Mouse (Mus musculus) lung, postnatal 36 days (tissue): Measurements from ENCODE around the gene Zfp169.
"Not testable (repeated sequence)": the region's sequence is repeated elsewhere in the genome, so short reads cannot be mapped to it uniquely, and the experiment has no call there.

Experiments used
- DNase-seq: peaks from one replicate; pipeline ENCODE4 v3.0.0; 2022; ENCODE audit warnings: mixed read lengths

The Zfp169 gene

DNA sequence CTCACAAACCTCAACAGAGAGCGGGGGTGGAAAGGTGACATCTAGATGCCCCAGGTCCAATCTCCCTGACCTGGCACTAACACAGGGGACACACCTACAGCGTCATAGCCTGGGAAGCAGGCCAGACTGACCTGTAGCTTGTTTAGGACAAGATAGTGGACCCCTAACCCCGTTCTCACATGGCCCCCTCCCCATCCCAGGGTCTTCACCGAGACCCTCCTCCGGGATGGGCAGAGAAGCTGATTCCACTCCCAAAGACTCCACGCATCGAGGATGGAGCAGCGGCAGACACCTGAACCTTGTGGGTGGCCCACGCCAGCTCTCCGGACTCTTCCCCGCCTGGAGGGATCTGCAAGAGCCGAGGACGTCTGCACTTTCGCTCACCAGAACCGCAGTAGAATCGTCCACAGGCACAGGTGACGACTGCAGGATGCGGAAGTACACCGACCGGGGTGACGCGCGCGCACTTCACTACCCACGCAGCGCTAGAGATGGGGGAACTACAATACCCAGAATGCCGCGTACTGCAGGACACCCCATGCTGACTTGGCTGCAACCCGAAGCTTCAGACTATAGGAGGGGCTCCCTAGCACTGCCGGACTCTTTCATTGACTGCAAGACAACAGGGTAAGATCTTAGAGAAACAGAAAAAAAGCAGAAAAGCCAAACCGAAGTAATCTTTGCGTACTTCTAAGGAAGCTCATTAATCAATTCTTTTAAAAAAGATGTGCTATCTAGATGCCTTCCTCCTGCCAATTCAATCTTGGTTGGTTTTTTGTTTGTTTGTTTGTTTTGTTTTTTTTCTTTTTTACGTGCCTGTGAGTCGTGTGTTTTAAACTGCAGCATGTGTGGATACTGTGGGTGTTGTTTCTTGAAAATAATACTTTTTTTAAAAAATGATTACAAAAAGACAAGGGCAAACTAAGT, at the start of gene Zfp169, which contains the start of gene A830005F24Rik:
Gene Zfp169, minus strand, starts transcription at position 449 of the 927 bp plus-strand sequence.
Gene A830005F24Rik, plus strand, starts transcription at position 568 of the 927 bp plus-strand sequence.
- DNase-seq: peak; percentile 95

DNA sequence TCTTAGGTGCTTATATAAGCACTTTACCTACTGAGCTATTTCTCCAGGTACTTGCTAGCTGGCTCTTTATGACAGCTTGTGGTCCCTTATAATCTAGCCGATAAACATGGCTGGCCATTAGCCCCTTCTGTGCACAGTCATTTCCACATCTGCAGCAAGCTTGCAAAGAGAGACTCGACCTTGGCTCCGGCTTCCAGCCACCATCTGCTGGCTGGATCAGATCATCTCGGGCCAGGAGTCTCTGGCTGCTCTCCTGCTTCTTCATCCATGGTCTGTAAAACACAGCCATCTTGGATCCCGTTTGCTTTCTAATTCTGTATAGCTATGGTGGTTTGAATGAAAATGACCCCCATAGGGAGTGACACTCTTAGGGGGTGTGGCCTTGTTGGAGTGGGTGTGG, 49.1 kb upstream of the Zfp169 start:
- no peak for DNase-seq

DNA sequence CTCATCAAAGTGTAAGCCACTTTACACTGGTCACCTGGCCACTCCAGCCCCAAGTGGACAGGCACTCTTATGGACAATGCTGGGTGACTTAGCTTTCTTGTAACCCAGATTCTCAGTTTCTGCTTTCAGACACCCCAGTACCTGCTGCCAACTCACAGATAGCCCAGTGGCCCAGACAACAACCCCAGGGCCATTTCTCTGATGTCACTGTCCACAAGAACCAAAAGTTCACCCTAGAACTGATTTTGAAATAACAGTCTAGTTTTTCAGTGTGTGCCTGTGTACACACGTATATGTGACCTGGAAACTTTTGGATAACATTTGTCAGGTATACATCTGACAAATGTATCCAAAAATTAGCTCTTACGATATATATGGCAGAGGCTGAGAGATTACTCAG, 48.2 kb upstream of the Zfp169 start:
- no peak for DNase-seq

DNA sequence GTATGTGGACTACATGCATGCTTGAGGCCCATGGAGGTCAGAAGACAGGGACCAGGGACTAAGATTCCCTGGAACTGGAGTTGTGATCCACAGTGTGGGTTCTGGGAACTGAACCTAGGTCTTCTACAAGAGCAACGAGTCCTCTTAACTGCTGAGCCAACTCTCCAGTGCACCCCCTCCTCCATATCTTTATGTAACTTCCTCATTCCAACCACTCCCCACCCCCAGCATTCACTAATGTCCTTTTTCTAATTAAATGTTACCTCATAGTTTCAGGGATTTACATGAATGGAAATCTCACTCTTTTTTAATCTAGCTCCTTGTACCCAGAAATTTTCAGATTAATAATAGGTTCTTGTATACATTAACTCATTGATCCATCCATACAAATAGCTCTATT, 42.7 kb upstream of the Zfp169 start:
- DNase-seq: no peak

DNA sequence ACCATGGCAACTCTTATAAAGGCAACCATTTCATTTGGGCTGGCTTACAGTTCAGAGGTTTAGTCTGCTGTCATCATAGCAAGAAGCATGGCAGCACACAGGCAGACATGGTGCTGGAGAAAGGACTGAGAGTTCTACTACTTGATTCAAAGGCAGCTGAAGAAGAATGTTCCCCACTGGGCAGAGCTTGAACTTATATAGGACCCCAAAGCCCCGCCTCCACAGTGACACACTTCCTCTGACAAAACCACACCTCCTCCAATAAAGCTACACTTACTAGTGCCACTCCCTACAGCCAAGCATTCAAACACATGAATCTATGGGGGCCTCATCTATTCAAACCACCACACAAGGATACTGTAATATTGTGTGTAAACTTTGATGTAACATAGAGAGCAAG, 41.3 kb upstream of the Zfp169 start:
- no peak for DNase-seq

DNA sequence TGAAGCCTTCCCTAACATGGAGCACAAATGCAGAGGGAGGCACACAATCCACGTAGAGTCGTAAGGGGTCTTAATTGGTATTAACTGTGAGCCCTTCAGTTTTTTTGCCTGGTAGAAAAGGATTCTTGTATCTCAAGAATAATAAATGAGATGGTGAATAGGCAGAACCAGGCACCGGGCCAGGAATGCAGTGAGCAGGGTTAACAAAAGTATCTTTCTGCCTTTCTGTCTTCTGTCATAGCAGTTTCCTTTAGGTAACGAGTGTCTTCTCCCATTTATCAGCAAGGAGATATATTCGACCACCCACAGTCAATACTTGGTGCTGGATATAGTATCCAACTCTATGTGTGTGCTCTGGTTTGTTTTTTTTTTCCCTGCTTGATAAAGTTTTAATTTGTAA, 40.3 kb upstream of the Zfp169 start:
- no peak for DNase-seq

DNA sequence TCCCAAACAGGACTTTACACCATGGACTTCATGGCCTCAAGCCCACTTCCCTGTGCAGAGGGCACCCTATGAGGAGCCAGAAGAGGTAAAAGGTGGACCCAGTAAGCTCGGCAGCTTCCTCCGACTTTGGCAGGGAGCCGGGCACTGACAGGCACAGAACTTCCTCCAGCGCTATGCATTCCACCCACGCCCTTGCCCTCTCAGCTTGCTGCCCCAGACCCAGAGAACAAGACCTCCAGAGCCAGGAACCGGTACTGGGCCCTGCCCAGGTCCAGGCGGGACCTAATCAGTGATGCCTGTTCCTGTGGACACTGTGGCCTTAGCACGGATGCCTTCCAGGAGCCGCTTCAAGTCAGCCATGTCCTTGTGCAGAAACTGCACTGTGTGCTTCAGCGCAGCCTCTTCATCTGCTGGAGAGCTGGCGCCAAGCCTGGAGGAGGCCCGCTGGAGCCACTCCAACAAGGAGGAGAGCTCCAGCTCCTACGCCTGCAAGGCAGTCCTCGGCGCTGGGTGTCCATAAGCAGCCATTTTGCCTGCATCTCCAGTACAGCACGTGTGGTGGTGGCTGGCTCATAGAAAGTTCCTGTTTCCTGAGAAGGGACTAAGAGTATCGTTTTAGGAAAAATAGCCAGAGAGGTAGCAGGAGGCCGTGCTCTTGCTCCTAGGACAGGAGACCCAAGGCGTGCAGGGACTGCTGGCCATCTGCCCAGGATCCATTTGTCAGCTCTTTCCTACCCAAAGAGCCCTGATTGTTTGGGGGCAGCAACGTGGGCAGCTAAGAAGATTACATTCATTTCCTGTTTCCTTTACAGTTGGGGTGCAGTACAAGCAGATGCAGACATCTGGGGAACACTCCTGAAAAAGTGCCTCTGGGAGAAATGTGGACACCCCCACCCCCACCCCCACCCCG, 39.2 kb upstream of the Zfp169 start:
- peak; percentile 92 for DNase-seq

DNA sequence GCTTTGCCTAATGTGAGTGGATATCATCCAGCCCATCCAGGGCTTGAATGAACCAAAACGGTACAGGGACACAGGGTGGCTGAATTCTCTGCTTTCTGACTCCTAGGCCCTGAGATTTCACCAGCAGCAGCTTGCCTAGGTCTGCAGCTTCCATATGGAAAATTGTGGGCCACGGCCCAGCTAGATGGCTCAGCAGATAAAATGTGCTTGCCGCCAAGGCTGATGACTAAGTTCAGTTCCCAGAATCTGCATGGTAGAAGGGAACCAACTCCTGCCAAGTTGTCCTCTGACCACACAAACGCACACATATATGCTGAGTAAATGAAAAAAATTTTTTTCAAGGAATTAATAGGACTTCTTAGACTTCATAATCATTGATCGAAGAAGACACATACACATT, 35.0 kb upstream of the Zfp169 start:
- DNase-seq: no peak

DNA sequence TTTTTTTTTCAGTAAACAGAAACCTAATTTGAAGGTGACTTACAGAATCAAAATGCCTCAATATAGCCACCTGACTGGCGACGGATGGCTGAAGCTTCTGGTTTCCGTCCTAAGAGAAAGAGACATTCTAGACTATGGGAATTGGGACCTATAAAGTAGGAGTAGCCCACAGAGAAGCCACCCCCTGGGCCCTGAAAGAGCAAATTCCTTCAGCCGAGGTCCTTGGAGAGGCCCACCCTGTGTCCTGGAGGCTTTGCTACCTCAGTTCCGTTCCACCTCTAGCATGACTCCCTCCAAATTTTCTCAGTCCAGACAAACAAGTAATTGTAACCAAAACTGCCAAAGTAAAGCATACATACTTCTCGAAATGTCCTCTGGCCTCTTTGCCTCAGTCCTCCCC, 34.4 kb upstream of the Zfp169 start:
- no peak for DNase-seq

DNA sequence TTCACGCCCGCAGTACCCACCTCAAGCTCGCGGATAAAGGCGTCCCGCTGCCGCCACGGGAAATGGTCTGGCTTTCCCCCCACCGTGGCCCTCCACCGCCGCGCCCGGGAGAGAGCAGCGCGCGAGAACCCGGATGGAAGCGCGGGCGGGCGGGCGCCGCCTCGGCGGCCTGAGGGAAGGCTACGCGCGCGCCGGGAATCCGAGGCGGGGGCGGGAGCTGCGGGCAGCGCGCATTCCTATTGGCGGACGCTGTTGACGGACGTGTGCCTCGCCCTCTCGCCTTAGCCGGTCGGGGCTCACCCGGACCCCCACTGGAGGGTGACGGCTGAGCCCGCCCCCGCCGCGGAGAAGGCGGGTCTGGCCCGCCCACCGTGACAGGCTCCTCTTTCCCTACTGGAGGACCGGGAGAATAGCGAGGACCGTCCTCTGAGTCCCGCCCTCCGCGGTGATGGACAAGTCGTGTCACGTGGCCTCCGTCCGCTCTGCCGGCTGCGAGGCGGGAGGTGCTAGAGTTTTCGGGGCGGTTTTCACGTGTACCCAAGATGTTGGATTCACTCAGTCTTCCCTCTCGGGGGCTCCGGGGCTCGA, 33.2 kb upstream of the Zfp169 start:
- DNase-seq: peak; percentile 100

DNA sequence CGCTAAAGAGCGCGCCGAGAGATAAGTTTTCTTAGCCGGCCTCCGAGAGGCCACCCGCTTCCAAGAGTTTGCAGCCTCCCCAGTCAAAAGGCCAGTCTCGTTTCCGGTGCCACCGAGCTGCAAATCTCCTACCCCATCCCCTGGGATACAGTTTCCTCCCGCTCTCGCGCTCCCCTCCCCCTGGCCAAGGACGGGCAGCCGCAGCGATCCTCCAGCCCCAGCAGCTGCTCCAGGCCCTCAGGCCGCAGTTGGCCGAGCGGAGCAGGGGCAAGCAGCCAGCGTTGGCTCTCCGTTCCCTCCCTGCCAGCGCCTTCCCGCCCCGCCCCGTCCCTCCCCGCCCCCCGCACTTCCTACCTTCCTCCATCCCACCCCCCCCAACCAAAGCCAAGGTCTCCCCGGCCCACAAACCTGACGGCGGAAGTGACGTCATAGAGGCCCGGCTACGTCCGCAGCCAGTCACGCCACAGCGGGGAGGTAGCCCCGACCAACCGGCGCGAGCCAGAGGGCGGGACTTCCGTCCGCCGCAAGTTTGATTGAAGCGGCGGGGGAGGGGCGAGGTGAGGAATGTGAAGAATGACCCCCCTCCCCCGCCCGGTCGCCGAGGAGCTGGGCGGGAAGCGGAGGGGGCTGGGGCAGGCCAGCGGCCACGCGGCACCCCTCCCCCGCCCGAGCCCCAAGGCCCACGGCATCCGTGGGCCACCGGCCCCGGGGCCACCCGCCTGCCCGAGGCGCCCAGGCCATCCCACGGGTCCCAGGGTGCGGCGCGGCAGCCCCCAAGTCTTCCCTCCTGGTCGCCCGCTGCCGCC, 32.4 kb upstream of the Zfp169 start:
- DNase-seq: peak; percentile 98

DNA sequence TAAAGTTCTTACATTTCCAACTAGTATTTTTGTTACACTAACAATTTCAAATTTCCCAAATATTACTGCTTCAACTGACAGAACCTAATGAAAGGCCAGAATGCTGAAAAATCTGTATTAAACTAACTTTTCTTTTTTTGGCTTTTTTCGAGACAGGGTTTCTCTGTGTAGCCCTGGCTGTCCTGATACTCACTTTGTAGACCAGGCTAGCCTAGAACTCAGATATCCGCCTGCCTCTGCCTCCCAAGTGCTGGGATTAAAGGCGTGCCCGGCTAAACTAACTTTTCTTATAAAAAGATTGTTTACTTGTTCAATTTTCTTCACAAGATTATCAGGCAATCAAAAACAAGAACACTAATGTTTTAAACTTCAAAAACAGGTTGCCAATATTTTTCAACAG, 31.6 kb upstream of the Zfp169 start:
- DNase-seq: no peak

DNA sequence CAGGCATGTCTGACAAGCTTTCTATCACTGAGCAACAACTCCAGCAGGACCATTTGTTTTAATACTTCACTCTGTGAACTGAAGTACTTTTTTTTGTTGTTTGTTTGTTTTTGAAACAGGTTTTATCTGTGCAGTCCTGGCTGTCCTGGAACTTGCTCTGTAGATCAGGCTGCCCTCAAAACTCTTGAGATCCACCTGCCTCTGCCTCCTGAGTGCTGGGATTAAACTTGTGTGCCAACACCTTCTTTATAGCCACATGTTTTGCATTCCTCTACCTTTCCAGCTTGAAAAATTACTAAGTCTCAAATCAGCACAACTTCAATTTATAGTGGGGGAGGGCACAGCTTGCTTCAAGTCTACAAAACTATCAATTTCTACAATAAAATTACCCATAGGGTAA, 31.1 kb upstream of the Zfp169 start:
- no peak for DNase-seq

DNA sequence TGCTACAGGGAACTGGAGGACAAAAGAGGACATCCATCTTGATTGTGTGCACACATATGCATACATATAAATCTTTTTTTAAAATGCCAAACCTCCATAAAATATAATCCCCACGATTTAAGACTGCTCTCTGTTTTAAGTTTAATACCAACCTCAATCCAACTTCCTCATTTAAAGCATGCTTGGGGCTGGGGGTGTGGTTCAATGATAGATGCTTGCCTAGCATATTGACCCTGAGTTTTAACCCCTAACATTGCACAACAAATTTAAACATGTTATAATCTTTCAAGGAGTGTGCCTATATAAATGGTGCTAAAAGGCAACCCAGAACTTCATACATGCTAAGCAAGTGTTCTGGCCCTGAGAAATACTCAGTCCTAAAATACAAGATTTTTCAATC, 27.2 kb upstream of the Zfp169 start:
- DNase-seq: peak; percentile 19

DNA sequence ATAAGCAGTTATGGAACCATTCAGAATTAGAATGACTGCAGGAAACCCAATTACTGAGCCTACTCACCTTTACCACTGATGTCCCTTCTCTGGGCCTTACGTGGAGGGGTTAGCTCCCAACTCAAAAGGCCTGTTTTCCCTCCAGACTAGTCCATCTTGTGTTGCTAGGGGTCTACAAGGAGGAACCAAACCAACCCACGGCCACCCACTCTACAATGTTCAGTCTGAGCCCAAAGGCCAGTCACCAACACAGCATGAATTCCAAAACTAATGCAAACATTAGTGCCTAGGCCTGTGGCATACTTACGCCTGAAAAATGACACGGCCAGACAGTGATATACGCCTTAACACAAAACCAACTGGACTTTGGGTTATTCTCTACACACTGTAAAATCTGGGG, 20.2 kb upstream of the Zfp169 start:
- DNase-seq: no peak

DNA sequence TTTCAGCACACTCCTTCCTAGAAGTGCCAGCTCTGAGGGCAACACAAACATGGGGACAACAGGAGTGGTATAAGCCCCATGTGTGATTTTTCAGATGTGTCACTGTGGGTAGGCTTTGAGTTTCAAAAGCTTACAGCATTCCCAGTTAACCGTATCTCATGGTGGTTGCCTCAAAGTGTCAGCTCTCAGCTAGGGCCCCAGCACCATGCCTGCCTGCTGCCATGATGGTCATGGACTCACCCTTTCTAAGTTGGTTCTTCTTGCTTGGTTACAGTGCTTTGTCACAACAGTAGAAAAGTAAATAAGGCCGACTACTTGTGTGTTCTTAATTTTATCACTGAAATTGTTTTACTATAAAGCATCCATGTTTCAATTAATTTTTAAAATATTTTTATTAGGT, 18.2 kb upstream of the Zfp169 start:
- no peak for DNase-seq

DNA sequence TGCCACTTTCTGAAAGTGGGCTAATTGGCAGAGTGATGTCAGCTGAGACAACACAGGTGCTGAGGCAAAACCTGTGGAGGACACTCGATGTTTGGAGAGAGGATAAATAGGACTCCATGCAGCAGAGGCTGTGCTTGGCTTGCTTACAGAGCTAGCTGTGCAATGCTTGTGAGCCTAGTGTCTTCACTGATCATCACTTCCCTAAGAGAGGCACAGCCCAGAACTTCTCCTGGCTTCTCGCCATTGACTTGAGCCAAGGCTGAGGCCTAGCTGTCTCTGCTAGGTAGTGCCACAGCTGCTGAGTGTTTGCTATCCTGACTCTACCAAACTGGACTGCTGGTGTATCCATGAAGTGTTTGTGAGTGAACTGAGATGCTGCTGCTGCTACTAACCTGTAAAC, 17.4 kb upstream of the Zfp169 start:
- DNase-seq: peak; percentile 69

DNA sequence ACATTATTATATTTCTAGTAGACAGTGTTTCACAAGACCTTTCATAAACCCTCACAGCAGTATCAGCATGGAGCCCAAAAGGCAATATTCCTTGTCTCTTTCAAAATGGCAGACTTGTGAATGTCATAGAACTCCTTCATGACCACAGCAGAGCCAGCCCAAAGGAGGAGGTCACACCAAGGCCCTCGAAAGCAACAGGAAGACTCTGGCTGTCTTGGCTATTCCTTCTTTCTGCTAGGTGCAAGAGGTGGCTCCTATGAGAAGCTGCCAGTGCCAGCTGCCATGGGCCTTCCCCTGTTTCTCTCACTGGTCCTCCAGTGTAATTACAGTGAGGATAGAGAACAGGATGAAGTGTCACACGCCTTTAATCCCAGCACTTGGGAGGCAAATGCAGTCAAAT, 15.8 kb upstream of the Zfp169 start:
- DNase-seq: no peak

DNA sequence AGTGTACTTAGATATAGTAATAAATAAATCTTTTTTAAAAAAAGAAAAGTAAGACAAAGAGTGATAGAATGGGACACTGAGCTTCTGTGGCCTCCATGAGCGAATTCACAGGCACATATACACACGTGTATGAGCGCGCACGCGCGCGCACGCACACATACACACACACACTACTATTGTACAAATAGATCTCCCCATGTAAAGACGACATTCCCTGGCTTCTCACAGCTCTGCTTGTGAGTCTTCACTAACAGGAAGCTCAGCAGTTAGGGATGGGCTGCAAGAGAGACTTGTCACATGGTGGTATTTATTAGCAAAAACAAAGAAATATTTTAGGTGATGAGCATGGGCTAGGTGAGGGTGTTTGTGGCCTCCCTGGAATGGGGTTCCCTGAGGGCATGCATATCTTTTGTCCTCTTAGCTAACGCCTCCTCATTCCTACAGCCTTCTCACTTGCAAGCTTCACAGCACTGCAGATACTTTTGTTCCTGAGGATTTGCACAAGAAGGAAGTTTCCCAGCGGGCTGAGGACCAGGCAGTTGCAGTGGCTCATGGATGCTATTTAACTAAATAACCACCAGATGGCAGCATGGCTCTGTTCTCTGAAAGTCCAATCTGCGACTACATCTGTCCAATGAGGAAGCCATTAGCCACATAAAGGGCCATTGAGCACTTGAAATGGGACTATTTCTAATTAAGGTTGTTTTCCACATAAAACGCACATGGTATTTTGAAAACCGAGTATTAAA, 15.0 kb upstream of the Zfp169 start:
- DNase-seq: peak; percentile 84

DNA sequence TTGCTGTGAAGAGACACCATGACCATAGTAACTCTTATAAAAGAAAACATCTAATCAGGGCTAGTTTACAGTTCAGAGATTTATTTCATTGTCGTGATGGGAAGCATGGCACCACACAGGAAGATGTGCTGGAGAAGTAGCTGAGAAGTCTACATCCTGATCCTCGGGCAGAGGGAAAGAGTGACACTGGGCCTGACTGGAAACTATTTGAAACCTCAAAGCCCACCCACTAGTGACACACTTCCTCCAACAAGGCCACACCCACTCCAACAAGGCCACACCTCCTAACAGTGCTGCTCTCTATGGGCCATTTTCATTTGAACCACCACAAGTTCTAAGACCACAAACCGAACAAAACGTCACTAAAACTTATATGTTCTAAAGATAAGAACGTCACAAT, 12.5 kb upstream of the Zfp169 start:
- no peak for DNase-seq

DNA sequence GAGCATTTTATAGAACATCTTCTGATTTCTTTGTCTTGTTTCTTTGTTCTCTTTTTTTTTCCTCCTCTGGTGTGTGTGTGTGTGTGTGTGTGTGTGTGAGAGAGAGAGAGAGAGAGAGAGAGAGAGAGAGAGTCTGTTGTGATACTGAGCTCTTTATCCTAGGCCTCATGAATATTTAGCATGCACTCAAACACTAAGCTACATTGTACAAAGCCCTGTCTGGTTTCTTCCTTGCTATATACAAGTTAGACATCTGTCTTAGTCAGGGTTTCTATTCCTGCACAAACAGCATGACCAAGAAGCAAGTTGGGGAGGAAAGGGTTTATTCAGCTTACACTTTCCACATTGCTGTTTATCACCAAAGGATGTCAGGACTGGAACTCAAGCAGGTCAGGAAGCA, 5.9 kb upstream of the Zfp169 start:
- not testable (repeated sequence) for DNase-seq

DNA sequence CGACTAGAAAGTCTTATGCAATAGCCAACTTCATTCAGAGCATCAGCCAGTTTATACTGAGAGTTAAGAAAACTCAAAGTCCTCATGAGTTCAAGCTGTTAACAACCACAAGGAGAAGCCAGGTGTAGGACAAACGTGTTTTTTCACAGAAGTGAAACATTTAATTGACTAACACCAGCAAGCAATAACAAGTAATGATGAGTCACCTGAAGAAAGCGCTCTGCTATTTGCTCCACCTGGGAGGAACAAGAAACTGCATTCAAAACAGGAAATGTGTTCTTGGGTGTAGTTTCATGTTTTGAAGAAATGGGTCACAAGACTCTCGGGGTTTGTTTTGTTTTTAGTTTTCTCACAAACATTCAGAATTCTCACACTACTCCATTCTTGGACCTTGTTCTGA, 2.6 kb upstream of the Zfp169 start:
- DNase-seq: no peak
